Mouse (Mus musculus) G1E-ER4 (cell line): ENCODE results near the gene Hoxc8. TPM values are rescaled to one million over a fixed set of nuclear protein-coding genes. Genes with fewer than 3 reads are reported as not detected.

Experiments
- GATA1 ChIP-seq: IDR thresholded peaks from one replicate; pipeline ENCODE4 v1.8.0; 2012; ENCODE audit warnings: low read length, inconsistent platforms
- polyA plus RNA-seq: library from polyadenylated mRNA; stranded (reverse); fragments of >175 nt; gene quantifications from 2 replicates; pipeline ENCODE4 v1.2.3, GENCODE M21; 2012

Hoxc8 gene
- polyA plus RNA-seq, 1 experiment: 3.8 TPM

GRCm38 (mm10) chr15:102961728-102962127 lies 28.7 kb upstream of the Hoxc8 start:
- no peak for TF ChIP-seq GATA1

GRCm38 (mm10) chr15:102962492-102962891 lies 27.9 kb upstream of the Hoxc8 start:
- TF ChIP-seq GATA1: no peak

GRCm38 (mm10) chr15:102963259-102963658 lies 27.1 kb upstream of the Hoxc8 start:
- no peak for TF ChIP-seq GATA1

- TF ChIP-seq GATA1: no peak
Measured at GRCm38 (mm10) chr15:102963671-102964640, 26.5 kb upstream of the Hoxc8 start.

GRCm38 (mm10) chr15:102965003-102965891 lies 25.2 kb upstream of the Hoxc8 start:
- TF ChIP-seq GATA1: no peak

DNA sequence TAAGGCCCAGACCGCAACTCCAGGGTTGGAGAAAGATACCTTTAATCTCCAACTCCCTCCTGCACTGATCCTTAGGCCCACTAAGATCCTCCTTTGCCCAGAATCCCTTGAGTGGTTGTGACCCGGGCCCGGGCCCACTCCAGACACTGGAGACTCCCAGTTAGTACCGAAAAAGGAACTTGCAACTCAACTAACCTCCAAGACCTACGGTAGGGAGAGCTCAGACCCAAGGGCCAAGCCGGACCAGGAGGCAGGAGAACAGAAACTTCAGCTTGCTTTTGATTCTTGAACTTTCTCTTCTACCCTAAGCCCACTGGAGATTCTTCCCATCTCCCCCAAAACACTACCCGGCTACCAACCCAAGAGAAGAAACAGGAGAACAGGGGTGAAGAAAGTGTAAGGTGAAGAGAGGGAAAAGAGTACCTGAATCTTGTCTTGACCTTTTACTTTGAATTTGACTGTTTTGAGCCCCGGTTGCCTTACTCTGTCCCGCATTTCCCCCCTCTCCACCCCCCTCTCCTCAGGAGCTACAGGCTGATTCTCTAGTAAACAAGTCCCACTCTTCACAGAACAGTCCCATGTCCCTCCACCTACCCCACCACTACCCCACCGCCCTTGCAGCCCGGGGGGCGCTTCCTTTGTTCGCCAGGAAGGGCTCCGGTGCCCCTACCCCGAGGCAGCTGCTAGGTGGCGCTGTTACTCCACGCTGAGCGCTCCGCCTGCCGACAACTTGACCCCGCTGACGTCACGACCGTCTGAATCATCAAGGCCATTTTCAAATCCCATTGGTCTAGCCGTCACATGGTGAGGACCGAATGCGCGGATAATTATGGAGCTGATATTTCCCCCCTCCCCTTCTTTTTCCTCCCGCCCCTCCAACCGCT lies 24.3 kb upstream of the Hoxc8 start:
- no peak for TF ChIP-seq GATA1

DNA sequence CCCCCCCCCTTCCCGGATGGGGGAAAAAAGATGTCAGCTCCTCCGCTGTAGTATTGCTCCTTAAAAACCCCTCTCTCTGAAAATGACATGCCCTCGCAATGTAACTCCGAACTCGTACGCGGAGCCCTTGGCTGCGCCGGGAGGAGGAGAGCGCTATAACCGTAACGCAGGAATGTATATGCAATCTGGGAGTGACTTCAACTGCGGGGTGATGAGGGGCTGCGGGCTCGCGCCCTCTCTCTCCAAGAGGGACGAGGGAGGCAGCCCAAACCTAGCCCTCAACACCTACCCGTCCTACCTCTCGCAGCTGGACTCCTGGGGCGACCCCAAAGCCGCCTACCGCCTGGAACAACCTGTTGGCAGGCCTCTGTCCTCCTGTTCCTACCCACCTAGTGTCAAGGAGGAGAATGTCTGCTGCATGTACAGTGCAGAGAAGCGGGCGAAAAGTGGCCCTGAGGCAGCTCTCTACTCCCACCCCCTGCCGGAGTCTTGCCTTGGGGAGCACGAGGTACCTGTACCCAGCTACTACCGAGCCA lies 23.6 kb upstream of the Hoxc8 start, which contains the start of gene Hoxc10:
Gene Hoxc10 (plus strand): TSS at position 21 of the 536 bp plus-strand sequence.
- no peak for TF ChIP-seq GATA1

DNA sequence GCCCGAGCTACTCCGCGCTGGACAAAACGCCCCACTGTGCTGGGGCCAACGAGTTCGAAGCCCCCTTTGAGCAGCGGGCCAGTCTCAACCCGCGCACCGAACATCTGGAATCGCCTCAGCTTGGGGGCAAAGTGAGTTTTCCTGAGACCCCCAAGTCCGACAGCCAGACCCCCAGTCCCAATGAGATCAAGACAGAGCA lies 23.2 kb upstream of the Hoxc8 start, which contains the start of gene Hoxc5:
Gene Hoxc5 (plus strand): TSS at position 132 of the 199 bp plus-strand sequence.
- TF ChIP-seq GATA1: no peak

DNA sequence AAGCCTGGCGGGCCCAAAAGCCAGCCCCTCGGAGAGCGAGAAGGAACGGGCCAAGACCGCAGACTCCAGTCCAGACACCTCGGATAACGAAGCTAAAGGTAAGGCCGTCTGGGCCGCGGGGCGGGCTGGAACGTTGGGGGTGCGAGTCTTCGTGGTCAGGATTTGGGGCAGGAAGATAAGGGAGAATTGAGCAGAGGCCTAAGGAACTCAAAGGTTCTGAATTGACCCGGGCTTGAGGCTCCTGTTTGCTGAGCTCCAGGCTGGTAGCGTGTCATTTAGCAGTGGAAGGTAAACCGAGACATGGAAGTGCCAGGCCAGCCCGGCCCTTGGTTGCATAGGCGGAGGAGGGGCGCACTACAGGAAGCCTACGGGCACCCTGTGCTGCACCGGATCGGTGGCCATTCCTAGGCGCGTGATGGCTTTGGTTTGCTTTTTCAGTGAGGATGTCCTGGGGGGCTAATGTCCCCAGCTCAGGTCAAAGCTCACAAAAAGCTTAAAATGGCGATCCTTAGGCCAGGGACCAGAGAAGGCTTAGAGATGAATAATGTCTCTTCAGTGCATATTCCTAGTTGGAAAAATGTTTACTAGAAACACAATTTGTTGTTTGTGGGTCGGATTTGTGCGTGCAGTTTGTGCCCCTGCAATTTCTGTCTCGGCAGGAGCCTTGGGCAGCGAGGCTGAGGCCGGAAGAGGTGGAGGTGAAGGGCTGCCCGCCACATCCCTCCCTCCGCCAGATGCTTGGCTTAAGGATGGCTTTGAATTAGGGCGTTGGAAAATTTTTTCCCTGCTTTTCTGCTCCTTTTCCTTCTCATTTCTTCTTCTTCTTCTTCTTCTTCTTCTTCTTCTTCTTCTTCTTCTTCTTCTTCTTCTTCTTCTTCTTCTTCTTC lies 22.7 kb upstream of the Hoxc8 start:
- TF ChIP-seq GATA1: no peak

- TF ChIP-seq GATA1: no peak
Measured at GRCm38 (mm10) chr15:102969296-102969695, 21.1 kb upstream of the Hoxc8 start.

DNA sequence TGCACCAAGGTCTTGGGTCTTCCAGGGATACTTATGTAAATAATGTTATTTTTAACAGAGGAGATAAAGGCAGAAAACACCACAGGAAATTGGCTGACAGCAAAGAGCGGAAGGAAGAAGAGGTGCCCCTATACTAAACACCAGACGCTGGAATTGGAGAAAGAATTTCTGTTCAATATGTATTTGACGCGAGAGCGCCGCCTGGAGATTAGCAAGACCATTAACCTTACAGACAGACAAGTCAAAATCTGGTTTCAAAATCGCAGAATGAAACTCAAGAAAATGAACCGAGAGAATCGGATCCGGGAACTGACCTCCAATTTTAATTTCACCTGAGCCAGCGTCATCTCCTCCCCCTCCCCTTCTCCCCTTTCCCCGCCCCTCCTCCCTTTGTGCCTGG lies 19.7 kb upstream of the Hoxc8 start:
- TF ChIP-seq GATA1: no peak

GRCm38 (mm10) chr15:102972254-102972653 lies 18.2 kb upstream of the Hoxc8 start:
- TF ChIP-seq GATA1: no peak

DNA sequence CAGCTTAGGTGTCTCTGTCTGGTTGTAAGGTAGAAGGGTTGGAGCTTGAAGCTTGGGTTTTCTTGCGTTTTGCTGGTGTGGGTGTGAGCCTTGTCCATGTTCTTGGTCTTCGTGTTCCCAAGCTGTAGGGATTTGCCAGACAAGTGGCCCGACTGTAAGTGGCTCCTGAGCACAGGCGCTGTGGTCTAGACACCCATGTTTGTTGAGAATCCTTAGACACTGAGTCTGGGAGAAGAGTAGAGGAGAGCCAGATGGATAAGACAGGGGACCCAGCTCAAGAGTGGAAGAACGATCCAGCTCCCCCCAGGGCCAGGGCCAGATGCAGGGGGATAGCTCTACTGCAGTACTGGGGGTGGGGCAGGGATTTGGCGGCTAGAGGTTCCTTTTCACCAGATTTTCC lies 17.7 kb upstream of the Hoxc8 start:
- TF ChIP-seq GATA1: no peak

GRCm38 (mm10) chr15:102975034-102975433 lies 15.4 kb upstream of the Hoxc8 start:
- no peak for TF ChIP-seq GATA1
